Mouse (Mus musculus): ENCODE measurements at regions not wholly inside any gene's neighbourhood (a gene's known extent, or its start where the extent isn't known, plus 50 kb on each side); places are given as distances from the start of the nearest gene placed in this dataset.
"Not testable (repeated sequence)": the region's sequence is repeated elsewhere in the genome, so short reads cannot be mapped to it uniquely, and the experiment has no call there.

DNA sequence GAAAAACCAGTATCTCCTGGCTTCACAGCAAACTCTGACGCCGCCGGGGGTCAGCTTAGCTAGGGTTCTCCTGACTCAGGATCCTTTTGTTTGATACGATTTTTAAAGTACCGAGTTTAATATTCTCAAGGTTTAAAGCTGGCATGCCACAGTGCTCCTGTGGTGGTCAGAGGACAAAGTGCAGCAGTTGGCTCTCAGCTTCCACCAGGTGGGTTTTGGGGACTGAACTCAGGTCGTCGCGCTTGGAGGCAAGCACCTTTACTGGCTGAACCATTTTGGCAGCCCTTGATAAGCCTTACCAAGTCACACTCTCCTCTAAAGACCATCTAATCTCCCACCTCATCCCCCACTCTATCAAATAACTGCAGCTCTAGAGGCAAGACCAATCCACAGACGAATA, 181.1 kb upstream of the Klf14 start:
- no peak for ATAC-seq (ENCODE audit: insufficient number of reproducible peaks, insufficient read depth, low FRiP score, low TSS enrichment, low read depth)
- H3K9me3 ChIP-seq: no peaks in the 10 kb centered on the region

DNA sequence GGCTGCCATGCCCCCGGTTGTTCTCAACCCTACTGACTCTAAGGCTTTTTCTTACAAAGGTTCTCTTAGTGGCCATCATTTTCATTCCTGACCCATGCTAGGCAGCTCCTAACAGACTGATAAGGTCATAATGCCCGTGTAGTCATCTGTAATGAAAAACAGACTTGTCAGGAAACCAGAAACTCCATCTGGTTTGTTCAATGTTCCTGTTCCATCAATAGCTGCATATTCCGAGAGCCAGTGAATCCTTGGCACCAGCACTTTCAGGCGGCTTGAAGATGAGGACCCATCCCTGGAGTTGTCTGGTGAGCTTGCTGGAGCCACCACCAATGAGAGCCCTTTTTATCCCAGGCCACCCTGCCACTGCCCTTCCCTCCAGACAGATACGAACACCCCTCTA, 181.7 kb upstream of the Klf14 start:
- Histone ChIP-seq H3K4me1 (peaks cover 9% of the 10 kb centered on the region), H3K9me3 (no peaks in the 10 kb centered on the region), H3K36me3 (no peaks in the 10 kb centered on the region), H3K27me3 (no peaks in the 10 kb centered on the region), H3K4me3 (no peak overlapping the region), H3K27ac (no peak overlapping the region), H3K9ac (no peak overlapping the region), H3K4me2 (no peak overlapping the region)
- ATAC-seq (ENCODE audit: insufficient number of reproducible peaks, insufficient read depth, low FRiP score, low TSS enrichment, low read depth): no peak
- 59% methylated on average over 5 of the region's 5 CpGs for whole genome bisulfite sequencing

More for the DNA sequence above, 181.1 kb upstream of the Klf14 start:
- H3K9ac ChIP-seq: no peak overlapping the region
- no peak overlapping the region for H3K4me2 ChIP-seq
- no peak overlapping the region for H3K27ac ChIP-seq
- no peaks in the 10 kb centered on the region for H3K27me3 ChIP-seq
- WGBS: 85% methylated on average over 9 of the region's 9 CpGs
- H3K36me3 ChIP-seq: no peaks in the 10 kb centered on the region
- H3K4me3 ChIP-seq: no peak overlapping the region
- peaks cover 12% of the 10 kb centered on the region for H3K4me1 ChIP-seq

DNA sequence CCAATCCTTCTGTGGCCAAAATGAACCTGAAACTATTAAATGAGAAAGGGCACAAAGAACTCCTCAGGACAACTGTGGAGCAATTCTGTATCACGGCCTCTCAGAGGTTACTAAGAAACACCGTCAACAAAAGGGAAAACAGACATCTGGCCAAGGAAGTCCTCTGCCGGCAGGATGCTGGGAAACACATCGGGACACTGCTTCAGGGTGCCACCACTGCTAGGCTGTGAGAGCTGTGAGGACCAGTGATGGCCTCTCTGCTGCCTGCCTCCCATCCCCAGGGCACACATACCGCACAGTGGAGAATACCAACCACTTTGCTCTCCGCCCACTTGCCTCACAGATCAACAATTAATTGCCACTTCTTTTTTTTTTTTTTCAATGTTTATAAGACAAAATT, 182.6 kb upstream of the Klf14 start:
- WGBS: 88% methylated on average over 6 of the region's 6 CpGs

DNA sequence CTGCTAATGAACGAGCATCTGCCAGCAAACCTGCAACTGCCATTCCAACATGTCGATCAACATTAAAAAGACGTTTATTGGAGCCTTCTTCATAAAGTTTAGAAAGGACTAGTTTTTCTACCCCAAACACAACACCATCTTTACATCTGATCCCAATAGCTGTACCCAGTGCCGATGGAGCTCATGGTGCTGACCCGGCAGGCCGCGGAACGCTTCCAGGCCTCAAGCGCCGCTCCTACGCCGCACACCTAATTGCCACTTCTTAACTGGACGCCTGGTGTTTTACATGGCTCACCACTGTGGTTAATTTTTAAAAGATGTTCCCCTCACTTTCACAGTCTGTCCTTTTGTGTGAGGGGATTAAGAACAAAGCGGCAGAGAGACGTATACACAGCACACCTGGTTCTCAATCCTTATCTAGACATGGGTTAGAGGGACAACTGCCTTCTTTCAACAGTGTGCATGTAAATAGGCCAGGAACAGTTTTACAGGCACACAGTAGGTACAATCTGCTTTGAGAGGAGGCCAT, 183.7 kb upstream of the Klf14 start:
- H3K4me2 ChIP-seq, H3K4me3 ChIP-seq: not testable (repeated sequence)
- 89% methylated on average over 15 of the region's 15 CpGs for WGBS

More for the DNA sequence above, 182.6 kb upstream of the Klf14 start:
- H3K27me3 ChIP-seq: no peaks in the 10 kb centered on the region
- H3K36me3 ChIP-seq: no peaks in the 10 kb centered on the region
- H3K4me3 ChIP-seq: no peak overlapping the region
- no peak overlapping the region for H3K27ac ChIP-seq
- H3K4me2 ChIP-seq: no peak overlapping the region
- no peaks in the 10 kb centered on the region for H3K9me3 ChIP-seq
- ATAC-seq (ENCODE audit: insufficient number of reproducible peaks, insufficient read depth, low FRiP score, low TSS enrichment, low read depth): no peak
- no peak overlapping the region for H3K9ac ChIP-seq
- peaks cover 9% of the 10 kb centered on the region for H3K4me1 ChIP-seq

DNA sequence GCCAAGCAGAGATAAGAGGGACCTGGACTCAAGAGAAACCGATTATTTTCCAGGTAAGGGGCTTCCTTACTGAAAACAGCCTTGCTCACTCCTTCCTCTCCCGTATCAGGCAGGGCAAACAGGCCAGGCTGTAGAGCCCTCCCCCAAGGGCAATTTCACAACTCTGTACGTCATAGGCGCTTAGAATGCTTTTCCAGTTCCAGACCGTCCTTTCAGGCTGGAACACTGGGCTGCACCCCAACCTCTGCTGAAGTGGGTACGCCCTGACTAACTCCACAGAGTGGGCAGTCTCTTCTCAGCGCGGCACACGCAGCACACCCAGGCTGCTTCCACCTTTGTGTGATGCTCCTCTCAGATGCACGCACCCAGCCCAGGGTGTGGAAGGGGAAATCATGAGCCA, 186.8 kb upstream of the Klf14 start:
- Histone ChIP-seq H3K4me3 (no peak overlapping the region), H3K9ac (no peak overlapping the region), H3K4me1 (peaks cover 7% of the 10 kb centered on the region), H3K36me3 (no peaks in the 10 kb centered on the region), H3K27me3 (0 out of 2 replicates have a peak, but pooled peaks cover 3% of the 10 kb centered on the region), H3K27ac (no peak overlapping the region), H3K9me3 (no peaks in the 10 kb centered on the region), H3K4me2 (no peak overlapping the region)
- no peak for ATAC-seq (ENCODE audit: insufficient number of reproducible peaks, insufficient read depth, low FRiP score, low TSS enrichment, low read depth)
- 79% methylated on average over 10 of the region's 10 CpGs for WGBS

More for the DNA sequence above, 183.7 kb upstream of the Klf14 start:
- H3K9me3 ChIP-seq; ATAC-seq (ENCODE audit: insufficient number of reproducible peaks, insufficient read depth, low FRiP score, low TSS enrichment, low read depth); H3K36me3 ChIP-seq; H3K9ac ChIP-seq; H3K27me3 ChIP-seq; H3K27ac ChIP-seq: not testable (repeated sequence)
- peaks cover 12% of the 10 kb centered on the region for H3K4me1 ChIP-seq

DNA sequence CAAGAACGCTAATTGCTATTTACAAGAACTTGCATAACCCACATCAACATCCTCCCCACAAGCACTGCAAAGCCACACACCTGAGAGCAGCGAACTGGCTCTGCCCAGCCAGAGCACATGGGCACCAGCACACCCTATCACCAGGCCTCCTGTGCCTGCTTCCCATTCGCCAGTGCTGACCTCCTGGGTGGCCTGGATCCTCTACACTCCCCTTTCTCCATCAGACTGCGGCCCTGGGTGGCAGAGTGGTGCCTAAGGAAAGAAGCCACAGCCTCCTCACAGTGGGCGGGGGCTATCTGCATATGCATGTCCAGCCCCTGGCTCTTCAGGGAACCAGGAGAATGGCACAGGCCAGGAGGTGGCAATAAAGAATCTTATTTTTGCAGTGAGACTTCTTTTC, 187.9 kb upstream of the Klf14 start:
- H3K4me1 ChIP-seq: peaks cover 3% of the 10 kb centered on the region; the same call in 1 of the 2 replicates
- H3K36me3 ChIP-seq: no peaks in the 10 kb centered on the region
- H3K9ac ChIP-seq: no peak overlapping the region
- 38% methylated on average over 5 of the region's 5 CpGs for WGBS
- no peaks in the 10 kb centered on the region for H3K9me3 ChIP-seq
- H3K27me3 ChIP-seq: 0 out of 2 replicates have a peak, but pooled peaks cover 3% of the 10 kb centered on the region
- no peak for ATAC-seq (ENCODE audit: insufficient number of reproducible peaks, insufficient read depth, low FRiP score, low TSS enrichment, low read depth)
- no peak overlapping the region for H3K27ac ChIP-seq
- no peak overlapping the region for H3K4me2 ChIP-seq
- no peak overlapping the region for H3K4me3 ChIP-seq

DNA sequence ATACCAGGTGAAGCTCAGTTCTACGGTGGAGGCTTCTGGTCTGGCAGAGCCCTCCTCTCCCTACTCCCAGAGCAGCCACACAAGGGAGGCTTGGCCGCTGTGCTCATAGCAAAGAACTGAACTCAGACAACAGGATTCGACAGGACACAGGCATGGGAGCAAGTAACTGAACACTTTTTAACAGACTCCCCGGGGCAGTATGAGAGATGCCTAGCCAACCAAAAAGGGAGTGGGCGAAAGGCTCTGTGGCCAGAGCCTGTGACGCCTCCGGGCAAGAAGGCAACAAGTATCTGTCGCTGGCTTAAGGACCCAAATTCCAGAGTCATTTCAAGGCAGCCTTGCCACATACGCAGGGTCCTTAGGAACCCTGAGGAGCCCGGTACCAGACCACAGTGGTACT, 188.8 kb upstream of the Klf14 start:
- Histone ChIP-seq H3K4me1 (peaks cover 3% of the 10 kb centered on the region; the same call in 1 of the 2 replicates), H3K36me3 (no peaks in the 10 kb centered on the region), H3K27me3 (0 out of 2 replicates have a peak, but pooled peaks cover 3% of the 10 kb centered on the region), H3K9me3 (no peaks in the 10 kb centered on the region), H3K4me3 (no peak overlapping the region), H3K4me2 (no peak overlapping the region), H3K9ac (no peak overlapping the region), H3K27ac (no peak overlapping the region)
- 59% methylated on average over 10 of the region's 10 CpGs for WGBS
- ATAC-seq (ENCODE audit: insufficient number of reproducible peaks, insufficient read depth, low FRiP score, low TSS enrichment, low read depth): no peak

DNA sequence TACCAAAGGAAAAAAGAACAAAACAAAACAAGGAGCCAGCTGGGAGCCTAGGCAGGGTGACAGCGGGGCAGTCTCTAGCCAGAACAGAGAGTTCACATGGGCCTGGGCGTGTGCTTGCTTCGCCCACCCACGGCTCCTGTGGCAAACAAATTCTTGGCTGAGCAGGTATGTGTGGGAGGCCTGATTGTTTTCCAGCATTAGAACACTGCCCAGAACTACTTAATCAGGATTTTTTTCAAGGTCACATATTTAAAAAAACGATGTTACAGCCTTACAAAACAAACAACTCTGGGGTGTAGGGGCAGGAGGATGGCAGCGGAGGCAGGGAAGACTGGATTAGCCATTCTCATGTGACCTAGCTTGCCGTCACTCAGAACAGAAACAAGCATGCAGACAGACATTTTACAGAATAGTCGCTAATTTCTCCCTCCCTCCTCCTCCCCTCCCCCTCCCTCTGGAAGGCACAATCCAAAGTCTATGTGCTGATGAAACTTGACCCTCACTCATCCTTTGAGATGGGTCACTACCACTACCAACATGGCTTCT, 189.5 kb upstream of the Klf14 start:
- H3K36me3 ChIP-seq: no peaks in the 10 kb centered on the region
- no peak for ATAC-seq (ENCODE audit: insufficient number of reproducible peaks, insufficient read depth, low FRiP score, low TSS enrichment, low read depth)
- H3K9me3 ChIP-seq: no peaks in the 10 kb centered on the region
- no peak overlapping the region for H3K4me2 ChIP-seq
- 0 out of 2 replicates have a peak, but pooled peaks cover 3% of the 10 kb centered on the region for H3K27me3 ChIP-seq
- H3K4me1 ChIP-seq: peaks cover 3% of the 10 kb centered on the region; the same call in 1 of the 2 replicates
- whole genome bisulfite sequencing: 55% methylated on average over 8 of the region's 8 CpGs
- no peak overlapping the region for H3K4me3 ChIP-seq
- no peak overlapping the region for H3K27ac ChIP-seq
- H3K9ac ChIP-seq: no peak overlapping the region

DNA sequence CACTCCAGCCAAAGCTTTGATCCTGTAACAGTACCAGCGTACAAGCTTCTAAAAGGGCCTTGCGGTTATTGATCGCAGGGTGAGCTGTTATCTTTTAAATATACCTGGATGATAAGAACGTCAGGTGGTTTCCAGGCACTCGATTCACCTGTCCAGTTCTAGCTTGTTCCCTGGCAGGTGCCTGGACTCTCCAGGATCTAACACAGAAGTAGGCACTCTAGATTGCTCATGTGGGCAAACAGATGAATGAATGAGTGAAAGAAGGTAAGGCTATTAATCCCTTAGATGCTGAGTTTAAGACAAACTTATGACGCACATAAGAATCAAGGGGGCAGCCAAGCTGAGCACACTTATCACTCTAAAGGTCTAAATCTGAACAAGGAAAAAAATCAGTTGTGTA, 190.3 kb upstream of the Klf14 start:
- no peak for ATAC-seq (ENCODE audit: insufficient number of reproducible peaks, insufficient read depth, low FRiP score, low TSS enrichment, low read depth)
- Histone ChIP-seq H3K36me3 (no peaks in the 10 kb centered on the region), H3K4me2 (no peak overlapping the region), H3K27me3 (0 out of 2 replicates have a peak, but pooled peaks cover 3% of the 10 kb centered on the region), H3K4me1 (peaks cover 3% of the 10 kb centered on the region; the same call in 1 of the 2 replicates), H3K27ac (no peak overlapping the region), H3K9ac (no peak overlapping the region), H3K4me3 (no peak overlapping the region), H3K9me3 (no peaks in the 10 kb centered on the region)
- 92% methylated on average over 6 of the region's 6 CpGs for WGBS

DNA sequence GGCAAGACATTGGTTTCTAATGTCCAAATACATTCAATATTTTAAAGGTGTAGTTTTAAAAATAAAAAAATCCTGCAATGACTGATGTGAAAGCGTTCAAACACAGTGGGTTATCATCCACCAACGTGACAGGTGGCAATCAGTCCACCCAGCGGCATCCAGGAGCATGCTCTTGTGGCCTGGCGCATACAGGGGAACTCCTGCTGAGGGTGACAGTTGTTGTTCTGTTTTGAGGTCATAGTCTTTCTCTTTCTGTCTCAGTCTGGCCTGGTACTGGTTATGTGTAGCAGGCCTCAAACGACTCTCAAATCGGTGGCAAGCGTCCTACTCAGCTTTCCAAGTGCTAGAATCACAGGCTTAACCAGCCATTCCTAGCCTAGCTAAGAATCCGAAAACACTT, 191.5 kb upstream of the Klf14 start:
- ATAC-seq (ENCODE audit: insufficient number of reproducible peaks, insufficient read depth, low FRiP score, low TSS enrichment, low read depth): no peak
- WGBS: 89% methylated on average over 8 of the region's 8 CpGs
- Histone ChIP-seq H3K27ac (no peak overlapping the region), H3K27me3 (0 out of 2 replicates have a peak, but pooled peaks cover 3% of the 10 kb centered on the region), H3K9ac (no peak overlapping the region), H3K4me3 (no peak overlapping the region), H3K36me3 (no peaks in the 10 kb centered on the region), H3K4me1 (peaks cover 3% of the 10 kb centered on the region; the same call in 1 of the 2 replicates), H3K4me2 (no peak overlapping the region), H3K9me3 (no peaks in the 10 kb centered on the region)

DNA sequence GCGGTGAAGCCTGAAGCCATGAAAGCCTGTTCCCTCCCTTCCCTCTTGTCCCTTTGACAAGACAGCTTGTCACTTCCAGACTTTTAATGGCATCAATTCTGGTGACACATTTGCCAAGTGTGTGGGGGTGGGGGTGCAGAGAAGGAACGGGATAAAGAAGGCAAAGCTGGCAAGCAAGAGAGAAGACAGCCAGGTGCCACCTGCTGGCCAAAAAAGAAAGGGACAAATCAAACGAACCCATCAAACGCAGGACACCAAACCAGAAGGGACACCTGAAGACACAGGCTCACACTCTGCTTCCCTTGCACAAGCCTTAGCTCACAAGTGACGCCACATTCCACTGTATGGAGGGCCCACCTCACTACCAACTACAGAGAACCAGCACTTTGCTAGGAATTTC, 197.0 kb upstream of the Klf14 start:
- Histone ChIP-seq H3K9me3 (no peaks in the 10 kb centered on the region), H3K27ac (no peak overlapping the region), H3K4me3 (no peak overlapping the region), H3K4me1 (peaks cover 11% of the 10 kb centered on the region; the same call in 1 of the 2 replicates), H3K9ac (no peak overlapping the region), H3K36me3 (no peaks in the 10 kb centered on the region), H3K27me3 (no peaks in the 10 kb centered on the region), H3K4me2 (no peak overlapping the region)
- no peak for ATAC-seq (ENCODE audit: insufficient number of reproducible peaks, insufficient read depth, low FRiP score, low TSS enrichment, low read depth)
- WGBS: 32% methylated on average over 5 of the region's 5 CpGs

DNA sequence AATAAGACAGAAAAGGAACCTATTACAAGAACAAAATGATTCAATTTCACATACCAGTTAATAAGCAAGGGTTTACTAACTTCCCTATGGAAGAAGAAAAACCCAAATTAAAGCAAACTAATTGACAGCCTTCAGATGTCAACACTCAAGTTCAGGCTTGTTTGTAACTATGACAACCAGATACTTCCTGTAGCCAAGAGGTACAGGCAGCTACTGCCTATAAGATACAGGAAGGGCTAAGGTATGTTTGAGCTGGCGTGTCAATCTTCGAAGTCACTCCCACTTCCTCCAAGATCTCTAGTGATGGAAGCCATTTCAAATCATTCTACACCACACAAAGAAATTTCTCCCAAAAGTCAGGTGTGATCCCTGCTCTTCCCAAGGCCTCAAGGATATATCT, 198.1 kb upstream of the Klf14 start:
- H3K4me1 ChIP-seq: peaks cover 11% of the 10 kb centered on the region; the same call in 1 of the 2 replicates
- no peak overlapping the region for H3K4me2 ChIP-seq
- H3K9me3 ChIP-seq: no peaks in the 10 kb centered on the region
- H3K9ac ChIP-seq: no peak overlapping the region
- WGBS: 83% methylated on average over 2 of the region's 2 CpGs
- H3K36me3 ChIP-seq: no peaks in the 10 kb centered on the region
- no peaks in the 10 kb centered on the region for H3K27me3 ChIP-seq
- H3K4me3 ChIP-seq: no peak overlapping the region
- H3K27ac ChIP-seq: no peak overlapping the region
- no peak for ATAC-seq (ENCODE audit: insufficient number of reproducible peaks, insufficient read depth, low FRiP score, low TSS enrichment, low read depth)
